Mouse (Mus musculus) adipose tissue, adult 10 weeks (tissue): ENCODE measurements around the gene Olfr910. TPM values are rescaled to one million over a fixed set of nuclear protein-coding genes. Genes with fewer than 3 reads are reported as not detected.

Experiments used
- polyA plus RNA-seq: library from polyadenylated mRNA; stranded (reverse); fragments of 350-450 nt; fragmentation: Illumina TruSeq; extraction: RNeasy Lipid Tissue Mini Kit (QIAGEN cat#74804); gene quantifications from one replicate; pipeline ENCODE4 v1.2.3, GENCODE M21; 2014; ENCODE audit warnings: low read depth, low replicate concordance

Olfr910 gene
- not detected for polyA plus RNA-seq

GRCm38 (mm10) chr9:38537549-38537948, at the start of gene Olfr910:
Gene Olfr910 (plus strand): TSS chr9:38537849.

GRCm38 (mm10) chr9:38495501-38495900, 42.1 kb upstream of the Olfr910 start, which contains the start of gene Olfr907:
Gene Olfr907 (plus strand): TSS chr9:38495801.

GRCm38 (mm10) chr9:38521280-38521679, 16.4 kb upstream of the Olfr910 start, which contains the start of gene Olfr911-ps1:
Gene Olfr911-ps1 (plus strand): TSS chr9:38521580.

GRCm38 (mm10) chr9:38579878-38580277, 42.2 kb downstream of the Olfr910 start, which contains the start of gene Olfr912:
Gene Olfr912 (plus strand): TSS chr9:38580178.

Other genes with a start within 250 kb of the Olfr910 start
- gene Olfr896-ps1, start 246.7 kb upstream of the Olfr910 start, polyA plus RNA-seq, result not detected
- not detected for gene Olfr25, start 208.8 kb upstream of the Olfr910 start, polyA plus RNA-seq
- not detected for gene Olfr898, start 189.4 kb upstream of the Olfr910 start, polyA plus RNA-seq
- not detected for gene Olfr250, start 171.0 kb upstream of the Olfr910 start, polyA plus RNA-seq
- gene Olfr251, start 160.8 kb upstream of the Olfr910 start, polyA plus RNA-seq, result not detected
- not detected for gene Olfr147, start 136.2 kb upstream of the Olfr910 start, polyA plus RNA-seq
- gene Olfr901, start 108.4 kb upstream of the Olfr910 start, polyA plus RNA-seq, result not detected
- not detected for gene Olfr902, start 90.2 kb upstream of the Olfr910 start, polyA plus RNA-seq
- gene Olfr904, start 74.7 kb upstream of the Olfr910 start, polyA plus RNA-seq, result not detected
- not detected for gene Olfr905, start 66.7 kb upstream of the Olfr910 start, polyA plus RNA-seq
- gene Olfr906, start 50.8 kb upstream of the Olfr910 start, polyA plus RNA-seq, result not detected
- gene Olfr907, start 42.0 kb upstream of the Olfr910 start, polyA plus RNA-seq, result not detected
- not detected for gene Olfr911-ps1, start 16.3 kb upstream of the Olfr910 start, polyA plus RNA-seq
- gene Olfr912, start 42.3 kb downstream of the Olfr910 start, polyA plus RNA-seq, result not detected
- not detected for gene Olfr913, start 54.9 kb downstream of the Olfr910 start, polyA plus RNA-seq
- not detected for gene Olfr914, start 67.3 kb downstream of the Olfr910 start, polyA plus RNA-seq
- gene Olfr916, start 122.0 kb downstream of the Olfr910 start, polyA plus RNA-seq, result not detected
- gene Olfr917, start 128.0 kb downstream of the Olfr910 start, polyA plus RNA-seq, result not detected
- not detected for gene Olfr918, start 136.8 kb downstream of the Olfr910 start, polyA plus RNA-seq
- not detected for gene Olfr919, start 165.8 kb downstream of the Olfr910 start, polyA plus RNA-seq
- 28.2 TPM for gene Vwa5a, start 180.4 kb downstream of the Olfr910 start, polyA plus RNA-seq
- 0.37 TPM for gene Olfr920, start 214.4 kb downstream of the Olfr910 start, polyA plus RNA-seq
- gene Olfr921, start 235.2 kb downstream of the Olfr910 start, polyA plus RNA-seq, result not detected